Mouse (Mus musculus) heart, adult 11 months (tissue): Measurements from ENCODE around the gene She.
A peak's percentile ranks its signal among the peaks of the same experiment; 100 is the strongest.

Experiments used
- DNase-seq: peaks from one replicate; pipeline ENCODE4 v3.0.0; 2022

The She gene

GRCm38 (mm10) chr3:89887582-89888230, 56.5 kb downstream of the She start:
- no peak for DNase-seq

GRCm38 (mm10) chr3:89889841-89890430, 58.8 kb downstream of the She start:
- peak; percentile 95 for DNase-seq

GRCm38 (mm10) chr3:89891696-89892095, 60.5 kb downstream of the She start:
- no peak for DNase-seq

GRCm38 (mm10) chr3:89892517-89893106, 61.4 kb downstream of the She start:
- DNase-seq = no peak

GRCm38 (mm10) chr3:89896571-89896970, 65.4 kb downstream of the She start:
- peak; percentile 89 for DNase-seq

GRCm38 (mm10) chr3:89897204-89897796, 66.1 kb downstream of the She start:
- DNase-seq = peak; percentile 91

- peak; percentile 82 for DNase-seq
Measured at GRCm38 (mm10) chr3:89898011-89898410, 66.8 kb downstream of the She start.

- peak; percentile 98 for DNase-seq
Measured at GRCm38 (mm10) chr3:89898870-89899510, 67.8 kb downstream of the She start.

- no peak for DNase-seq
Measured at GRCm38 (mm10) chr3:89899511-89899908, 68.3 kb downstream of the She start.

GRCm38 (mm10) chr3:89907846-89908245, 76.7 kb downstream of the She start:
- peak; percentile 89 for DNase-seq
